Mouse (Mus musculus) gastrocnemius, adult 18-20 months (tissue): ENCODE measurements around the gene Sugp1. TPM values are rescaled to one million over a fixed set of nuclear protein-coding genes. Genes with fewer than 3 reads are reported as not detected.

ENCODE experiments used
- DNase-seq: peaks from one replicate; pipeline ENCODE4 v3.0.0; 2021; ENCODE audit warnings: low spot score
- microRNA-seq: library from miRNA; unstranded; fragments of <30 nt; microRNA quantifications from one replicate; pipeline ENCODE4 v1.2.0, GENCODE M21; 2021
- total RNA-seq, 2 experiments: library from RNA; stranded (reverse); gene quantifications; 2 replicates each; pipeline ENCODE4 v1.2.3; 2021

The Sugp1 gene
- total RNA-seq, 2 experiments from 2014 or later = 16.1 to 19.5 TPM

- no peak for DNase-seq
Observed at GRCm38 (mm10) chr8:70104922-70105321, 62.3 kb downstream of the Sugp1 start.

DNA sequence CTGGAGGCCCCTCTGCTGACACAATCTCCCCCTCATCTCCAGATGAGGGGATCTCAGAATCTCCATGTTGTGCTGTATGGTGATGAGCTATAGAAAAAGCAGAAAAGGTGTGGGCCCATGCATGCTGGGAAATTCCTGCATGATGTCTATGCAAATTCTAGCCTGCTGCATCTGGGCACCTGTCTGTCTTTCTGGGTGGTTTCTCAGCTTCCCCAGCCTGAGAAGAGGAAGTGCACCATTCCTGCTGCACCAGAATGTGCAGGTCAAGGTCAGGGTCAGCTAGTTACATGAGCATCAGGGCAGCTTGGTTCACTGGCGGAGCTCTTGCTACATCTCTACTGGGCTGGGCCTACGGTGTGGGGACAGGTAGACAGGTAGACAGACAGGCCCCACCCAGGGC lies 67.8 kb downstream of the Sugp1 start:
- DNase-seq = no peak

- no peak for DNase-seq
Observed at GRCm38 (mm10) chr8:70111192-70111795, 68.7 kb downstream of the Sugp1 start.

- DNase-seq = no peak
Observed at GRCm38 (mm10) chr8:70112401-70113016, 69.9 kb downstream of the Sugp1 start.

GRCm38 (mm10) chr8:70114488-70114887 lies 71.9 kb downstream of the Sugp1 start:
- DNase-seq = no peak

DNA sequence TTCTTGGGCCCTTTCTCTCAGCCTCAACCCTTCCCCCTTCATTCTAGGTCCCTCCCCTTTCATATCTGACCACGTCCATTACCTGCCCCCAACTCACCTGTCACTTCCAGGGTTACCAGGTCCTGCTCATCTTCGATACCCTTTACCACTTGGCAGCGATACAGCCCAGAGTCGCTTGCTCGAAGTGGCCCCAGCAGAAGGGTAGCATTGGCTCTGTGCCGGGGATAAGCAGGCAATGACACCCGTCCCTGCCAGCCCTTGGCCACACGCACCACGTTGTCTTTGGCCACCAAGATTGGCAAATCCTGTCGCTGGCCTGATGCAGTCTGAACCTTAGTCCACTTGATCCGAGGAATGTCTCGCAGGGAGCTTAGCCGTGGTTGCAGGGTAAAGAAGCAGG lies 72.3 kb downstream of the Sugp1 start:
- no peak for DNase-seq

DNA sequence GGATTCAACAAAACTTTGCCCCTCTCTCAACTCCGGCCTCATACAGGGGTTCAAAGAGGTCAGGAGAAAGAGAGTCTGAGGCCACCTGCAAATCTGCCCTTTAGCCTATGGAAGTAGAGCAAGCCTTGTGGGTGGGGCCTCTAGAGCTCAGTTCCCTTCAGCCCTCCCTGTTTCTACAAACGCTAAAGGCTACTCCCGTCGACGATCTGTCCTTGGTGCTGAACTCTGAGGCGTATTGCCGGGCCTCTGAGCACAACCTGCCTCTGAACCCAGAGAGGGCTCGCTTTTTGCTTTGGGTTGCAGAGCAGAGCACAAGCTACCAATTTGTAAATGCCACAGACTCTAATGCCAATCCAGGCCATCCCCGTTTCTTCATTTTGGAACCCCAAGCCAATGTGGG lies 75.0 kb downstream of the Sugp1 start:
- no peak for DNase-seq

- DNase-seq = no peak
Observed at GRCm38 (mm10) chr8:70118726-70119700, 76.4 kb downstream of the Sugp1 start.

GRCm38 (mm10) chr8:70120667-70121066 lies 78.1 kb downstream of the Sugp1 start, which contains the start of gene Ncan:
Gene Ncan, minus strand, starts transcription at chr8:70120873.
- DNase-seq = no peak

Small RNA genes lying within 50 kb of the gene (microRNA-seq; reads per million reads assigned to microRNA genes)
- gene Mir7066 = not detected

Other genes starting within 250 kb of the Sugp1 start
- gene Gmip, start 234.1 kb upstream of the Sugp1 start, total RNA-seq = 1 to 10 TPM; 3.5 to 3.8 TPM
- under 1 TPM; 0.05 to 0.07 TPM for gene Lpar2, start 220.4 kb upstream of the Sugp1 start, total RNA-seq
- gene Pbx4, start 210.3 kb upstream of the Sugp1 start, total RNA-seq = not detected
- gene Cilp2, start 155.1 kb upstream of the Sugp1 start, total RNA-seq = 1 to 10 TPM; 2.5 to 2.7 TPM
- not detected for gene Tssk6, start 140.6 kb upstream of the Sugp1 start, total RNA-seq
- 100 to 1,000 TPM; 347 to 364 TPM for gene Ndufa13, start 140.3 kb upstream of the Sugp1 start, total RNA-seq
- 1 to 10 TPM; 8.3 to 9.7 TPM for gene Yjefn3, start 140.1 kb upstream of the Sugp1 start, total RNA-seq
- 10 to 100 TPM; 28.6 to 38.8 TPM for gene Gatad2a, start 46.4 kb upstream of the Sugp1 start, total RNA-seq
- 10 to 100 TPM; 21.7 to 22.5 TPM for gene Mau2, start 79 bp upstream of the Sugp1 start, total RNA-seq
- under 1 TPM; 0.62 to 0.64 TPM for gene Tm6sf2, start 30.1 kb downstream of the Sugp1 start, total RNA-seq
- gene Hapln4, start 40.6 kb downstream of the Sugp1 start, total RNA-seq = not detected
- gene Ncan, start 78.1 kb downstream of the Sugp1 start, total RNA-seq = not detected
- gene Nr2c2ap, start 88.5 kb downstream of the Sugp1 start, total RNA-seq = 1 to 10 TPM; 4.5 to 4.9 TPM
- 1 to 10 TPM; 7.4 to 9.1 TPM for gene Rfxank, start 96.3 kb downstream of the Sugp1 start, total RNA-seq
- gene Borcs8, start 96.7 kb downstream of the Sugp1 start, total RNA-seq = 10 to 100 TPM; 13.4 to 15.0 TPM
- gene Mef2b, start 96.9 kb downstream of the Sugp1 start, total RNA-seq = under 1 TPM; 0.23 to 0.28 TPM
- gene Tmem161a, start 129.5 kb downstream of the Sugp1 start, total RNA-seq = 10 to 100 TPM; 75.2 to 88.4 TPM
- gene Slc25a42, start 169.5 kb downstream of the Sugp1 start, total RNA-seq = 10 to 100 TPM; 26.7 to 31.1 TPM
- 10 to 100 TPM; 37.4 to 49.4 TPM for gene Sugp2, start 191.4 kb downstream of the Sugp1 start, total RNA-seq
- gene Armc6, start 191.7 kb downstream of the Sugp1 start, total RNA-seq = 1 to 10 TPM; 6.9 to 7.9 TPM
- gene Homer3, start 240.0 kb downstream of the Sugp1 start, total RNA-seq = 1 to 10 TPM; 2.9 to 3.8 TPM